Mouse (Mus musculus) retina, embryonic 14.5 days (tissue): ENCODE measurements around the gene Mef2a.

ENCODE experiments used
- DNase-seq: peaks from one replicate; pipeline ENCODE4 v3.0.0-alpha.2; 2015; ENCODE audit warnings: low spot score

The Mef2a gene

DNA sequence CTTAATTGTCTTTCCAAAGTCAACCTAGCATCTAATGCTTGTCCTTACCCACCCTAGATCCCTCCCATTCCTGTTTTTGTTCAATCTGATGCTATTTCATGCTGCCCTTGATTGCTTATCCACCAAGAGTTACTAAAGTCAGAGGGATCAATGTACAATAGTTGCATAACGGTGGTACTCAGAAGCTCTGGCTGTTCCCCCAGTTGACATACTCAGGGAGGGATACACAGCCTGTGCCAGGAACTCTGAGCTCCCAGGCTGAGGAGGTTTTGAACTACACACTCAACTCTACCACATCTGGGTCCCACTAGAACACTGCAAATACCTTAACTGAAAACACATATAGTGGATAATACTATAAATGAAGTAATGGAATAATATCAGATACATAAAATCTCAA, 164.3 kb downstream of the Mef2a start:
- DNase-seq: no peak

- no peak for DNase-seq
These were observed 165.0 kb downstream of the Mef2a start for GRCm38 (mm10) chr7:67207701-67208100.

- no peak for DNase-seq
These were observed 166.2 kb downstream of the Mef2a start for GRCm38 (mm10) chr7:67206496-67206895.

DNA sequence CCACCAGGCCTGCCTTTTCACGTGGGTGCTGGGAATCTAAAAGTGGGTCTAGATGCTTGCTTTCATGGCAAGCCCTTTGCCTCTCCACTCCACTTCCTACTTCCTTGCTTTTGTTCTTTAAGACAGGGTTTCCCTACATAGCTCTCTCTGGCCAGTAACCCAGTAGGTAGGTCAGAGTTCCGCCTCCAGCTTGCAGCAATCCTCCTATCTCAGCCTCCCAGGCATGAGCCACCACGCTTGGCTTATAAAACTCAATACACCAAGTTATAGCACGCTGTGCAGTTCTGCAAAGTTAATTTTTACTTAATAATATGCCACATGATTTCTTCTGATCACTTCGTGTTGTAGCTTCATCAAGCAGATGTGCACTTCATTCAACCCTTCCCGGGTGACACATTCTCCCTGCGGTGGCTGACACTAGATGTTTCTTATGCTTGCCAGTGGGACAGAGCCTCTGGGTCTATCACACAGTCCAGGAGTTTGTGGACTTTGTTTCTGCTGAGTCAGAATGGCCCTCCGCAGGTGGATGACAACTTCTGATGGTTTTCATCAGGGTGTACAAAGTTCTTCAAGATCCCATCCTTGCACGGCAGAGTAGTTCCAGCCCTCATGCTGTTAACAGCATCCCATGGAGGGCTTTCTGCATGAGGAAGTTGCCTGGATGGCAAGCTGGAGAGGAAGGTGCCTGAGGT, 166.8 kb downstream of the Mef2a start:
- DNase-seq: no peak

- DNase-seq: no peak
These were observed 169.0 kb downstream of the Mef2a start for GRCm38 (mm10) chr7:67203625-67204024.

DNA sequence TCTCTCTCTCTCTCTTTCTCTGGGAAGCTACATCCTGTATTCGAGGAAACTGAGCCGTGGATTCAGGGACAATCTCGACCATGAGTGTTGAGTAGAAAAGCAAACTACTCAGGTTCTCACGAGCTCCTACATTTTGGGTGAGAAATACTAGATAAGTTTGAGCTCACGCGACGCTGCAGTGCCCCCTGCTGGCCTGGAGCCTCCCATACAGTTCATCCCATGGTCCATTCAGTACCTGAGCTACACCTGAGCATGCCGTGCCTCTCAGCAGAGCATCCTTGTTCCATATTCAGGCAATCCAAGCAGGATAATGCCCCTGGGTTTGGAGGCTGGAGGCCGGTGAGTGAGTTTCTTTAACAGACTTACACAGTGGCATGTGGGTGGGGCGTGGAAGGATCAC, 173.2 kb downstream of the Mef2a start:
- peak; percentile 71 for DNase-seq

- no peak for DNase-seq
These were observed 188.9 kb downstream of the Mef2a start for GRCm38 (mm10) chr7:67183786-67184185.
